8 mouse cellular contexts compared by ENCODE assay signal in the genomic region with DNA sequence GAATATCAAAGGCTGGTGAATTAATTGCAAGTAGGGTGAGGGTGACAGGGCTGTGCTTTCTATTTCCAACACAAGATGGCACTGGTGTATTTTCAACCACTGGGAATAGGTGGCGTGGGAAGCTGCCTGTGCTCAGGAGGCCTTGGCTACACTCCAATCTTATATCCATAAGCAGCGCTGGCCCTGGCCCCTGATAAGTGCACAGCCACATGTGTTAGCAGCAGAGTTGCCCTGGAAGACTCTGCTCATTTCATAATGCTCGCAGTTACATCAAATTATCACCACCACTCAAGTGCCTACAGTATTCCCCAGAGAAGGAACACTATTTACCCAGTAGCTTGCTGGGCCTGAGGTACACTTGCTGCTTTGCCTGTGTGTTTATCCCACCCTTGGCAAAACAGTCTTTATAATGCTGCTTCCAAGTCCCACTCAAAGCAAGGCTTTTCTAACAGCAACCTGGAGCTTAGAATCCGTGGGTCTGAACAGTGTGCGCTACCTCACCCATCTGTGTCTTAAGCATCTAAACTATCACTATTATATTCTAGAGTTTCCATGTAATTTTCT.
DNase-seq lines count a peak whose midpoint lies in the region; ATAC-seq lines count a peak whose summit lies in the region.

No protein-coding gene starts in this region.

- no peaks in the 10 kb centered on the region for H3K9me3 ChIP-seq in heart, embryonic 14.5 days (ENCODE audit: control insufficient read depth, low read length)
- H3K9me3 ChIP-seq in neural tube, embryonic 13.5 days: no peaks in the 10 kb centered on the region

- H3K36me3 ChIP-seq in heart, embryonic 14.5 days (ENCODE audit: control insufficient read depth, insufficient read depth, low read length): no peaks in the 10 kb centered on the region
- H3K36me3 ChIP-seq in neural tube, embryonic 13.5 days: no peaks in the 10 kb centered on the region

- H3K27ac ChIP-seq in heart, embryonic 14.5 days (replicated peaks in 1 of 2; ENCODE audit: control insufficient read depth in 1 of 2, insufficient read depth in 1 of 2, low read depth in 2 of 2, low read length in 2 of 2): no peak overlapping the region; a peak in 1 of 4 replicates
- H3K27ac ChIP-seq in neural tube, embryonic 13.5 days (replicated peaks): no peak overlapping the region

- no peak overlapping the region for H3K4me3 ChIP-seq in heart, embryonic 14.5 days (ENCODE audit: control insufficient read depth in 1 of 2, insufficient read depth in 1 of 2, low read depth in 1 of 2, low read length in 2 of 2)
- no peak overlapping the region for H3K4me3 ChIP-seq in neural tube, embryonic 13.5 days

- DNase-seq in urinary bladder, adult 18-20 months (ENCODE audit: low spot score in 2 of 2): peak; percentile 3 to 23
- no peak for DNase-seq in urinary bladder, postnatal 10 days (ENCODE audit: low spot score)
- DNase-seq in embryo, embryonic 9.5 days (ENCODE audit: extremely low spot score): peak; percentile 78
- DNase-seq in kidney, postnatal 10 days: peak; percentile 62
- DNase-seq in liver: peak; percentile 28
- DNase-seq in spleen, postnatal 36 days (ENCODE audit: low spot score in 2 of 2): no peak

- H3K9ac ChIP-seq in heart, embryonic 14.5 days (ENCODE audit: low read length): no peak overlapping the region
- no peak overlapping the region for H3K9ac ChIP-seq in neural tube, embryonic 13.5 days

- H3K4me1 ChIP-seq in heart, embryonic 14.5 days (ENCODE audit: control insufficient read depth in 2 of 2, insufficient read depth in 2 of 2, low read length in 2 of 2): peaks cover 3% of the 10 kb centered on the region in 2 experiments; a peak in 3 of 4 replicates
- H3K4me1 ChIP-seq in neural tube, embryonic 13.5 days (replicated peaks): peaks cover 5% of the 10 kb centered on the region

- 30% methylated on average over 5 of the region's 5 CpGs for WGBS in heart, embryonic 14.5 days
- 42% methylated on average over 5 of the region's 5 CpGs for WGBS in neural tube, embryonic 13.5 days

- H3K27me3 ChIP-seq in heart, embryonic 14.5 days (ENCODE audit: control insufficient read depth, insufficient read depth, low read length): no peaks in the 10 kb centered on the region; the same call in 1 of the 2 replicates
- no peaks in the 10 kb centered on the region for H3K27me3 ChIP-seq in neural tube, embryonic 13.5 days

- no peak overlapping the region for H3K4me2 ChIP-seq in heart, embryonic 14.5 days (ENCODE audit: low read length)
- no peak overlapping the region for H3K4me2 ChIP-seq in neural tube, embryonic 13.5 days

- peak; percentile 87 for ATAC-seq in heart, embryonic 14.5 days (ENCODE audit: insufficient number of reproducible peaks, insufficient read depth, low FRiP score, low read depth)
- peak; percentile 97 for ATAC-seq in neural tube, embryonic 13.5 days (ENCODE audit: low read depth)

Comparison
In these comparisons a context has a peak if more than half of its experiments do, and no peak if none do; other contexts are left out.
1. DNase-seq: peak in urinary bladder, adult 18-20 months (2 of 2), embryo, embryonic 9.5 days (single experiment), kidney, postnatal 10 days (single experiment) and liver (single experiment); none in urinary bladder, postnatal 10 days (single experiment) and spleen, postnatal 36 days (0 of 2).